Mouse (Mus musculus): ENCODE measurements around the gene Capn2. TPM values are rescaled to one million over a fixed set of nuclear protein-coding genes. Genes with fewer than 3 reads are reported as not detected.

The Capn2 gene
- polyA plus RNA-seq, 1 experiment from 2014 or later = 89.9 TPM

DNA sequence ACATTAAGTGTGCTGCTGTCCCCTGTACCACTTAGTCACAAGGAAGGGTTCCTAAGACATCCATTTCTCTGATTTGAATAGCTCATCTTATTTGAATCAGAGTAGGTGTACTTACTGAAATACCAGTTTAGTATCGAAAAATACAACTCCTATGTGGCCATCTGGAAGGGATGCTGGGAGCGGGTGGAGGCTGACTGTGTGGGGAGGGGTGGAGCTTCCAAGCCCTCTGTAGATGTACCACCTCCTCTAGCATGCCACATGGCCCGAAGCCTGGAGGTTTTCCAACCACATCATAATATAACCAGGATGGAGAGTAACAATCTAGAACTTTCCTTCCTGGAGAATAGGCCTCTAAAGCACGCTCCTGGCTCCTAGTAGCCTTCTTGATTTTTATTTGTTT, 40.9 kb upstream of the Capn2 start:
- H3K4me2 ChIP-seq (ENCODE audit: low read length) = no peak overlapping the region
- no peak overlapping the region for H3K27ac ChIP-seq (ENCODE audit: low read depth)
- 72% methylated on average over 4 of the region's 4 CpGs for WGBS
- H3K4me3 ChIP-seq (ENCODE audit: low read depth, low read length) = no peak overlapping the region
- ATAC-seq (replicated peaks; ENCODE audit: low FRiP score, low TSS enrichment, low read depth) (no peak), DNase-seq (ENCODE audit: low spot score) (no peak)
- no peaks in the 10 kb centered on the region for H3K36me3 ChIP-seq (ENCODE audit: control insufficient read depth, insufficient read depth, low read length)
- H3K9me3 ChIP-seq (ENCODE audit: control insufficient read depth, low read length) = no peaks in the 10 kb centered on the region
- H3K27me3 ChIP-seq (replicated peaks; ENCODE audit: control insufficient read depth, insufficient read depth, low read length) = no peaks in the 10 kb centered on the region
- peaks cover 14% of the 10 kb centered on the region for H3K4me1 ChIP-seq (replicated peaks; ENCODE audit: control insufficient read depth, insufficient read depth, low read length)
- H3K9ac ChIP-seq (ENCODE audit: low read length) = no peak overlapping the region

- 63% methylated on average over 12 of the region's 12 CpGs for WGBS
- Histone ChIP-seq H3K27ac (ENCODE audit: low read depth) (no peak overlapping the region), H3K4me1 (replicated peaks; ENCODE audit: control insufficient read depth, insufficient read depth, low read length) (no peaks in the 10 kb centered on the region), H3K4me3 (ENCODE audit: low read depth, low read length) (no peak overlapping the region), H3K9ac (ENCODE audit: low read length) (no peak overlapping the region), H3K9me3 (ENCODE audit: control insufficient read depth, low read length) (no peaks in the 10 kb centered on the region), H3K36me3 (ENCODE audit: control insufficient read depth, insufficient read depth, low read length) (no peaks in the 10 kb centered on the region), H3K27me3 (replicated peaks; ENCODE audit: control insufficient read depth, insufficient read depth, low read length) (no peaks in the 10 kb centered on the region), H3K4me2 (ENCODE audit: low read length) (no peak overlapping the region)
- DNase-seq (ENCODE audit: low spot score) = peak; percentile 72
- ATAC-seq (replicated peaks; ENCODE audit: low FRiP score, low TSS enrichment, low read depth) = peak; percentile 77
Observed at GRCm38 (mm10) chr1:182553649-182554375, 36.4 kb upstream of the Capn2 start.

GRCm38 (mm10) chr1:182550761-182551160, 33.4 kb upstream of the Capn2 start:
- no peak overlapping the region for H3K9ac ChIP-seq (ENCODE audit: low read length)
- no peak for ATAC-seq (replicated peaks; ENCODE audit: low FRiP score, low TSS enrichment, low read depth)
- H3K36me3 ChIP-seq (ENCODE audit: control insufficient read depth, insufficient read depth, low read length) = no peaks in the 10 kb centered on the region
- H3K27ac ChIP-seq (ENCODE audit: low read depth) = no peak overlapping the region
- H3K9me3 ChIP-seq (ENCODE audit: control insufficient read depth, low read length) = no peaks in the 10 kb centered on the region
- H3K27me3 ChIP-seq (replicated peaks; ENCODE audit: control insufficient read depth, insufficient read depth, low read length) = no peaks in the 10 kb centered on the region
- DNase-seq (ENCODE audit: low spot score) = no peak
- no peak overlapping the region for H3K4me2 ChIP-seq (ENCODE audit: low read length)
- no peak overlapping the region for H3K4me3 ChIP-seq (ENCODE audit: low read depth, low read length)
- WGBS = 73% methylated on average over 8 of the region's 8 CpGs
- H3K4me1 ChIP-seq (replicated peaks; ENCODE audit: control insufficient read depth, insufficient read depth, low read length) = no peaks in the 10 kb centered on the region

- no peak overlapping the region for H3K9ac ChIP-seq (ENCODE audit: low read length)
- H3K9me3 ChIP-seq (ENCODE audit: control insufficient read depth, low read length) = no peaks in the 10 kb centered on the region
- H3K4me1 ChIP-seq (replicated peaks; ENCODE audit: control insufficient read depth, insufficient read depth, low read length) = 0 out of 2 replicates have a peak, but pooled peaks cover 2% of the 10 kb centered on the region
- no peaks in the 10 kb centered on the region for H3K27me3 ChIP-seq (replicated peaks; ENCODE audit: control insufficient read depth, insufficient read depth, low read length)
- WGBS = 82% methylated on average over 1 of the region's 1 CpGs
- H3K4me2 ChIP-seq (ENCODE audit: low read length) = no peak overlapping the region
- no peak overlapping the region for H3K4me3 ChIP-seq (ENCODE audit: low read depth, low read length)
- ATAC-seq (replicated peaks; ENCODE audit: low FRiP score, low TSS enrichment, low read depth) (no peak), DNase-seq (ENCODE audit: low spot score) (no peak)
- H3K36me3 ChIP-seq (ENCODE audit: control insufficient read depth, insufficient read depth, low read length) = no peaks in the 10 kb centered on the region
- H3K27ac ChIP-seq (ENCODE audit: low read depth) = no peak overlapping the region
Observed at GRCm38 (mm10) chr1:182543906-182544305, 26.5 kb upstream of the Capn2 start.

- Histone ChIP-seq H3K9me3 (ENCODE audit: control insufficient read depth, low read length) (no peaks in the 10 kb centered on the region), H3K27me3 (replicated peaks; ENCODE audit: control insufficient read depth, insufficient read depth, low read length) (no peaks in the 10 kb centered on the region), H3K36me3 (ENCODE audit: control insufficient read depth, insufficient read depth, low read length) (no peaks in the 10 kb centered on the region), H3K4me2 (ENCODE audit: low read length) (no peak overlapping the region), H3K27ac (ENCODE audit: low read depth) (no peak overlapping the region), H3K4me3 (ENCODE audit: low read depth, low read length) (no peak overlapping the region), H3K9ac (ENCODE audit: low read length) (no peak overlapping the region), H3K4me1 (replicated peaks; ENCODE audit: control insufficient read depth, insufficient read depth, low read length) (0 out of 2 replicates have a peak, but pooled peaks cover 3% of the 10 kb centered on the region)
- ATAC-seq (replicated peaks; ENCODE audit: low FRiP score, low TSS enrichment, low read depth) (no peak), DNase-seq (ENCODE audit: low spot score) (no peak)
- 84% methylated on average over 8 of the region's 8 CpGs for WGBS
Observed at GRCm38 (mm10) chr1:182543136-182543535, 25.7 kb upstream of the Capn2 start.

DNA sequence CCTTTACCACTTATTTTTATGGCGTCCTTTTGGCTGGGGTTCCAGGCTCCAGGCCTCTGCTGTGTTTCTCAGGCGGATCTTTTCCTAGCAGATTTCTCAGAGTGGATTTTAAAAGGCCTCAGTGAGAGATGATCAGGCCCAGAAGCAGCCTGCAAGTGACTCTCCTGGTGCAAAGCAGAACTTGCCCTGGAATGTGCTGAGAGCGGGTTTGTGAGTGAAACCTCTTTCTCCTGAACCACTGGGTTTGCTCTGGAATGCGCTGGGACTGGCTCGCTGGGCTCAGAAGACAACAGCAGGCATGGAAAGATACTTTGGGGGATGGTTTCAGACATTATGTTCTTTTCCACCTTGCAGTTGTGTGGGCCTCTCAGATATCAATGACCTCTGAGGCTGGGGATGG, 24.7 kb upstream of the Capn2 start:
- Histone ChIP-seq H3K4me1 (replicated peaks; ENCODE audit: control insufficient read depth, insufficient read depth, low read length) (0 out of 2 replicates have a peak, but pooled peaks cover 3% of the 10 kb centered on the region), H3K9ac (ENCODE audit: low read length) (no peak overlapping the region), H3K9me3 (ENCODE audit: control insufficient read depth, low read length) (no peaks in the 10 kb centered on the region), H3K27ac (ENCODE audit: low read depth) (no peak overlapping the region), H3K4me3 (ENCODE audit: low read depth, low read length) (no peak overlapping the region), H3K27me3 (replicated peaks; ENCODE audit: control insufficient read depth, insufficient read depth, low read length) (no peaks in the 10 kb centered on the region), H3K4me2 (ENCODE audit: low read length) (no peak overlapping the region), H3K36me3 (ENCODE audit: control insufficient read depth, insufficient read depth, low read length) (no peaks in the 10 kb centered on the region)
- 68% methylated on average over 5 of the region's 5 CpGs for WGBS
- no peak for DNase-seq (ENCODE audit: low spot score)
- ATAC-seq (replicated peaks; ENCODE audit: low FRiP score, low TSS enrichment, low read depth) = no peak

DNA sequence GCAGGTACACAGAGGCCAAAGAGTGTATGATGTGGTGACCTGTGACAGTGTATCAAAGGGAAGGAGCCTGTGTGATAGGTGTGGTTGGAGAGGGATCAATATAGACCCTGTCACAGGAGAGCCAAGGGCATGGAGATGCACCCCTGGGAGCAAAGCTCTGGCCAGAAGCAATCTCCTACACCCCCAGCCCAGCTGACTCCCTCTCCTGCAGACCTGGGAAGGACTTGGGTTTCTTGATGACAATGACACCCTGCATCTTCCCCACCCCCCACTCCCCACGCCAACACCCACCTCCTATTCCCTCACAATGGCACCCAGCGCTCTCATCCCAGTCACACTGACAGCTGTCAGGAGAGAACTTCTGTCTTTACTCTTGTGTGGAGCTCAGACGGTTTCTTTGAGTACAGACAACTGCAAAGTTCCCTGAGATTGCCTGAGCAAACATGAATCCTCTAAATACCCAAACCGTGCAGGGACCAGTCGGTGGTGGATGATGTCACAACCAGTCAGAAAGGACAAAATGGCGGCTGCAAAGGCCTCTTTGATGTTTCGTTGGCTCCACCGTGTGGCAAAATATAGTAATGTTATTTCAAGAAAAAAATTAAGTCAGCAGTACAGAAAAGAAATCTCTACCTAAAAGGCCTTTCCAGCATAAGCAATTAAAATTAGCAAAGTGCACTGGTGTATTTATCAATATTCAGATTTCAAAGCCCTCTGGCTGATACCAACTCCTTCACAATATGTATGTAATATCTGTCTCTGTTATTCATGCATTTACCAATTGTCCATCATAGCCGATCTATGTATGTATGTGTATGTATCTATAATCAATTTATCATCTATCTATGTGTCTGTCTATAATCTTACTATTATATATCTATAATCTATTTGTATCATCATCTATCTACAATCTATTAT, 21.9 kb upstream of the Capn2 start:
- DNase-seq (ENCODE audit: low spot score) (peak; percentile 78), ATAC-seq (replicated peaks; ENCODE audit: low FRiP score, low TSS enrichment, low read depth) (peak; percentile 56)
- Histone ChIP-seq H3K9me3 (ENCODE audit: control insufficient read depth, low read length) (no peaks in the 10 kb centered on the region), H3K4me2 (ENCODE audit: low read length) (peak overlapping the region; percentile 66), H3K27me3 (replicated peaks; ENCODE audit: control insufficient read depth, insufficient read depth, low read length) (no peaks in the 10 kb centered on the region), H3K4me3 (ENCODE audit: low read depth, low read length) (peak overlapping the region; percentile 33), H3K4me1 (replicated peaks; ENCODE audit: control insufficient read depth, insufficient read depth, low read length) (0 out of 2 replicates have a peak, but pooled peaks cover 3% of the 10 kb centered on the region), H3K9ac (ENCODE audit: low read length) (peak overlapping the region; percentile 51), H3K36me3 (ENCODE audit: control insufficient read depth, insufficient read depth, low read length) (no peaks in the 10 kb centered on the region), H3K27ac (ENCODE audit: low read depth) (no peak overlapping the region)
- 13% methylated on average over 9 of the region's 9 CpGs for WGBS

GRCm38 (mm10) chr1:182535080-182535481, 17.7 kb upstream of the Capn2 start:
- Histone ChIP-seq H3K27me3 (replicated peaks; ENCODE audit: control insufficient read depth, insufficient read depth, low read length) (no peaks in the 10 kb centered on the region), H3K9ac (ENCODE audit: low read length) (no peak overlapping the region), H3K9me3 (ENCODE audit: control insufficient read depth, low read length) (0 out of 2 replicates have a peak, but pooled peaks cover 6% of the 10 kb centered on the region), H3K27ac (ENCODE audit: low read depth) (peak overlapping the region; percentile 51; the same call in 1 of the 2 replicates), H3K4me1 (replicated peaks; ENCODE audit: control insufficient read depth, insufficient read depth, low read length) (0 out of 2 replicates have a peak, but pooled peaks cover 3% of the 10 kb centered on the region), H3K4me2 (ENCODE audit: low read length) (no peak overlapping the region), H3K4me3 (ENCODE audit: low read depth, low read length) (no peak overlapping the region), H3K36me3 (ENCODE audit: control insufficient read depth, insufficient read depth, low read length) (no peaks in the 10 kb centered on the region)
- ATAC-seq (replicated peaks; ENCODE audit: low FRiP score, low TSS enrichment, low read depth) (peak; percentile 76; the same call in 1 of the 2 replicates), DNase-seq (ENCODE audit: low spot score) (no peak)
- 47% methylated on average over 3 of the region's 3 CpGs for WGBS
